In the genomic region with DNA sequence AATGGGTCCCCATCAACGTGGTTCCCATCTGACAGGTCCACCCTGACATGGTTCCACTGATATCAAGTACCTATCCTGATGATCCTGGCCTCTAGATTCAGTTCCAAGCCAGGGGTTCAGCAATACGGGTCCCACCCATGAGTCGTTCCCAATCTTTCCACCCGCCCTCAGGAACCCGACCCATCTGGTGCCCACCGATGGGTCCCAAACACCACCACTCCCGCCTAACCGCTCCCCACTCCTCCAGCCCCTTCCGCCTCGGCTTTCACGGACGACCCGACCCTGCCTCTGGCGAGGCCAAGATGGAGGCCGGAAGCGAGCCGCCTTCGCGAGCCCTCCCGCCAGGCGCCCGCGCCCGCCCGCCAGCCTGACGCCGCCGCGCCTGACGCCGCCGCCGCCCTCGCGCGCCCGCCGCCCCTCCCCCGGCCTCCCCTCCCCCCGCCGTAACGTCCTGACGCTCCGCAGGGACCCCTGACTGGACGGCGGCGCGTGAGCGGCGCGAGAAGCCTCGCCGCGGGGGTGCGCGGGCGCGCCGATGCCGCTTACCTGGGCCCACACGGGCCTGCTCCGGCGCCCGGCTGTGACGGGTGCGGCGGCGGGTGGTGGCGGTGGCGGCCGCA, we compare ENCODE assay signal across 8 mouse cellular contexts. TPM values are rescaled to one million over a fixed set of nuclear protein-coding genes. Genes with fewer than 3 reads are reported as not detected.
DNase-seq lines count a peak whose midpoint lies in the region; ATAC-seq and TF ChIP-seq lines count a peak whose summit lies in the region.

No protein-coding gene starts in this region.

- peak; percentile 81 for DNase-seq in 416B (ENCODE audit: low read depth)
- peak; percentile 90 for DNase-seq in adrenal gland, postnatal 10 days
- peak; percentile 86 for DNase-seq in embryonic facial prominence, embryonic 11.5 days (ENCODE audit: low spot score)
- peak; percentile 95 for DNase-seq in heart, embryonic 10.5 days (ENCODE audit: low spot score)
- peak; percentile 92 for DNase-seq in kidney, postnatal 14 days
- peak; percentile 90 for DNase-seq in stomach, postnatal 0 days (ENCODE audit: low spot score)

- peak overlapping the region; percentile 65 for H3K4me3 ChIP-seq in embryonic facial prominence, embryonic 11.5 days (ENCODE audit: low read depth, low read length)
- H3K4me3 ChIP-seq in heart, embryonic 10.5 days: peak overlapping the region; percentile 69
- peak overlapping the region; percentile 84 for H3K4me3 ChIP-seq in liver, embryonic 16.5 days (ENCODE audit: low read depth, low read length)
- H3K4me3 ChIP-seq in neural tube, embryonic 12.5 days: peak overlapping the region; percentile 66
- peak overlapping the region; percentile 73 for H3K4me3 ChIP-seq in stomach, postnatal 0 days (ENCODE audit: low read depth, low read length)

- peak; percentile 75 for ATAC-seq in embryonic facial prominence, embryonic 11.5 days (replicated peaks; ENCODE audit: insufficient number of reproducible peaks, low FRiP score, low TSS enrichment, low read depth)
- peak; percentile 81 for ATAC-seq in liver, embryonic 16.5 days (ENCODE audit: low read depth)
- peak; percentile 91 for ATAC-seq in neural tube, embryonic 12.5 days (ENCODE audit: low FRiP score, low read depth)
- ATAC-seq in stomach, postnatal 0 days (ENCODE audit: low FRiP score, low TSS enrichment): peak; percentile 89

- TF ChIP-seq CTCF in stomach, postnatal 0 days (IDR thresholded peaks at IDR 0.05; ENCODE audit: low read depth): no peak

- 1% methylated on average over 41 of the region's 71 CpGs for WGBS in embryonic facial prominence, embryonic 11.5 days
- under 1% methylated on average over 59 of the region's 71 CpGs for WGBS in heart, embryonic 10.5 days
- whole genome bisulfite sequencing in liver, embryonic 16.5 days (ENCODE audit: insufficient replicate concordance): under 1% methylated on average over 45 of the region's 71 CpGs
- under 1% methylated on average over 58 of the region's 71 CpGs for WGBS in neural tube, embryonic 12.5 days
- under 1% methylated on average over 34 of the region's 71 CpGs for WGBS in stomach, postnatal 0 days

- no peaks in the 10 kb centered on the region for H3K4me1 ChIP-seq in embryonic facial prominence, embryonic 11.5 days (ENCODE audit: control insufficient read depth, insufficient read depth, low read length)
- H3K4me1 ChIP-seq in heart, embryonic 10.5 days: peaks cover 10% of the 10 kb centered on the region; the same call in 1 of the 2 replicates
- H3K4me1 ChIP-seq in liver, embryonic 16.5 days (ENCODE audit: control insufficient read depth, low read depth, low read length): peaks cover 27% of the 10 kb centered on the region
- H3K4me1 ChIP-seq in neural tube, embryonic 12.5 days: peaks cover 18% of the 10 kb centered on the region
- H3K4me1 ChIP-seq in stomach, postnatal 0 days (replicated peaks; ENCODE audit: control insufficient read depth, insufficient read depth): no peaks in the 10 kb centered on the region

- peak overlapping the region; percentile 44 for H3K4me2 ChIP-seq in embryonic facial prominence, embryonic 11.5 days (ENCODE audit: low read depth, low read length)
- H3K4me2 ChIP-seq in liver, embryonic 16.5 days (ENCODE audit: low read depth, low read length): peak overlapping the region; percentile 64
- peak overlapping the region; percentile 61 for H3K4me2 ChIP-seq in neural tube, embryonic 12.5 days (replicated peaks)
- peak overlapping the region; percentile 62 for H3K4me2 ChIP-seq in stomach, postnatal 0 days (replicated peaks; ENCODE audit: low read depth)

- H3K27me3 ChIP-seq in embryonic facial prominence, embryonic 11.5 days (ENCODE audit: control insufficient read depth, insufficient read depth, low read length): no peaks in the 10 kb centered on the region
- no peaks in the 10 kb centered on the region for H3K27me3 ChIP-seq in heart, embryonic 10.5 days (ENCODE audit: insufficient read depth, poor library complexity, severe bottlenecking)
- no peaks in the 10 kb centered on the region for H3K27me3 ChIP-seq in liver, embryonic 16.5 days (ENCODE audit: control insufficient read depth, insufficient read depth, low read depth, low read length)
- no peaks in the 10 kb centered on the region for H3K27me3 ChIP-seq in neural tube, embryonic 12.5 days (replicated peaks)
- no peaks in the 10 kb centered on the region for H3K27me3 ChIP-seq in stomach, postnatal 0 days (ENCODE audit: control insufficient read depth, insufficient read depth, low read length)

- no peaks in the 10 kb centered on the region; the same call in 1 of the 2 replicates for H3K36me3 ChIP-seq in embryonic facial prominence, embryonic 11.5 days (replicated peaks; ENCODE audit: control insufficient read depth, insufficient read depth, low read depth, low read length)
- H3K36me3 ChIP-seq in heart, embryonic 10.5 days: peaks cover 19% of the 10 kb centered on the region
- peaks cover 5% of the 10 kb centered on the region; the same call in 1 of the 2 replicates for H3K36me3 ChIP-seq in liver, embryonic 16.5 days (ENCODE audit: control insufficient read depth, insufficient read depth)
- peaks cover 12% of the 10 kb centered on the region for H3K36me3 ChIP-seq in neural tube, embryonic 12.5 days
- no peaks in the 10 kb centered on the region for H3K36me3 ChIP-seq in stomach, postnatal 0 days (ENCODE audit: control insufficient read depth, insufficient read depth, low read length)

- H3K9me3 ChIP-seq in embryonic facial prominence, embryonic 11.5 days (replicated peaks; ENCODE audit: control insufficient read depth, low read length): no peaks in the 10 kb centered on the region
- no peaks in the 10 kb centered on the region for H3K9me3 ChIP-seq in heart, embryonic 10.5 days
- H3K9me3 ChIP-seq in liver, embryonic 16.5 days (replicated peaks; ENCODE audit: control insufficient read depth, low read length): no peaks in the 10 kb centered on the region
- no peaks in the 10 kb centered on the region for H3K9me3 ChIP-seq in neural tube, embryonic 12.5 days
- no peaks in the 10 kb centered on the region for H3K9me3 ChIP-seq in stomach, postnatal 0 days (ENCODE audit: control insufficient read depth, low read length)

- H3K9ac ChIP-seq in embryonic facial prominence, embryonic 11.5 days (replicated peaks; ENCODE audit: low read length): peak overlapping the region; percentile 85
- peak overlapping the region; percentile 94 for H3K9ac ChIP-seq in liver, embryonic 16.5 days (ENCODE audit: low read depth, low read length)
- peak overlapping the region; percentile 77 for H3K9ac ChIP-seq in neural tube, embryonic 12.5 days
- H3K9ac ChIP-seq in stomach, postnatal 0 days (ENCODE audit: low read length): peak overlapping the region; percentile 91

- peak overlapping the region; percentile 92 for H3K27ac ChIP-seq in embryonic facial prominence, embryonic 11.5 days (replicated peaks; ENCODE audit: low read depth, low read length)
- H3K27ac ChIP-seq in heart, embryonic 10.5 days: peak overlapping the region; percentile 97
- peak overlapping the region; percentile 95 for H3K27ac ChIP-seq in liver, embryonic 16.5 days (ENCODE audit: low read length)
- H3K27ac ChIP-seq in neural tube, embryonic 12.5 days: peak overlapping the region; percentile 90
- peak overlapping the region; percentile 97 for H3K27ac ChIP-seq in stomach, postnatal 0 days (replicated peaks)

- TF ChIP-seq EP300 in stomach, postnatal 0 days (optimal IDR thresholded peaks at IDR 0.05): no peak

RNA-seq across cellular contexts. Expression of a gene that starts 0.4 kb away (rescaled TPM):
- total RNA-seq in adrenal gland, postnatal 10 days (2021): 10 to 100 TPM; 18.1 to 20.7 TPM
- polyA plus RNA-seq in embryonic facial prominence, embryonic 11.5 days (2014; fragmentation: Nextera tagmentation; extraction: Ambion mirVana): 18.0 and 18.3 TPM in 2 replicates
- 13.1 and 13.2 TPM in 2 replicates for polyA plus RNA-seq in heart, embryonic 10.5 days (2016; fragmentation: Nextera tagmentation; extraction: Ambion mirVana)
- polyA plus RNA-seq in liver, embryonic 16.5 days (2015; fragmentation: Nextera tagmentation; extraction: Ambion mirVana): 9.4 and 9.8 TPM in 2 replicates
- 20.6 and 21.4 TPM in 2 replicates for polyA plus RNA-seq in neural tube, embryonic 12.5 days (2016; fragmentation: Nextera tagmentation; extraction: Ambion mirVana)
- 4.9 and 5.5 TPM in 2 replicates for polyA plus RNA-seq in stomach, postnatal 0 days (2015; fragmentation: Nextera tagmentation; extraction: Ambion mirVana)

RNA-seq across cellular contexts. Expression of a gene that starts 26.9 kb away (rescaled TPM):
- 10 to 100 TPM; 19.1 to 35.7 TPM for total RNA-seq in adrenal gland, postnatal 10 days (2021)
- 79.6 and 98.0 TPM in 2 replicates for polyA plus RNA-seq in embryonic facial prominence, embryonic 11.5 days (2014; fragmentation: Nextera tagmentation; extraction: Ambion mirVana)
- polyA plus RNA-seq in heart, embryonic 10.5 days (2016; fragmentation: Nextera tagmentation; extraction: Ambion mirVana): 0.37 and 1.0 TPM in 2 replicates
- polyA plus RNA-seq in liver, embryonic 16.5 days (2015; fragmentation: Nextera tagmentation; extraction: Ambion mirVana): 0.08 and 0.32 TPM in 2 replicates
- 649 and 671 TPM in 2 replicates for polyA plus RNA-seq in neural tube, embryonic 12.5 days (2016; fragmentation: Nextera tagmentation; extraction: Ambion mirVana)
- 26.3 and 28.9 TPM in 2 replicates for polyA plus RNA-seq in stomach, postnatal 0 days (2015; fragmentation: Nextera tagmentation; extraction: Ambion mirVana)

RNA-seq across cellular contexts. Expression of a gene that starts 32.1 kb away (rescaled TPM):
- 10 to 100 TPM; 33.0 to 50.3 TPM for total RNA-seq in adrenal gland, postnatal 10 days (2021)
- polyA plus RNA-seq in embryonic facial prominence, embryonic 11.5 days (2014; fragmentation: Nextera tagmentation; extraction: Ambion mirVana): 52.5 and 55.9 TPM in 2 replicates
- 46.0 and 50.6 TPM in 2 replicates for polyA plus RNA-seq in heart, embryonic 10.5 days (2016; fragmentation: Nextera tagmentation; extraction: Ambion mirVana)
- 19.7 and 21.0 TPM in 2 replicates for polyA plus RNA-seq in liver, embryonic 16.5 days (2015; fragmentation: Nextera tagmentation; extraction: Ambion mirVana)
- 41.1 and 49.0 TPM in 2 replicates for polyA plus RNA-seq in neural tube, embryonic 12.5 days (2016; fragmentation: Nextera tagmentation; extraction: Ambion mirVana)
- 9.0 and 9.3 TPM in 2 replicates for polyA plus RNA-seq in stomach, postnatal 0 days (2015; fragmentation: Nextera tagmentation; extraction: Ambion mirVana)

RNA-seq across cellular contexts. Expression of a gene that starts 45.6 kb away (rescaled TPM):
- 10 to 100 TPM; 14.8 to 16.3 TPM for total RNA-seq in adrenal gland, postnatal 10 days (2021)
- 0.54 and 0.70 TPM in 2 replicates for polyA plus RNA-seq in embryonic facial prominence, embryonic 11.5 days (2014; fragmentation: Nextera tagmentation; extraction: Ambion mirVana)
- polyA plus RNA-seq in heart, embryonic 10.5 days (2016; fragmentation: Nextera tagmentation; extraction: Ambion mirVana): 1.1 and 1.3 TPM in 2 replicates
- polyA plus RNA-seq in liver, embryonic 16.5 days (2015; fragmentation: Nextera tagmentation; extraction: Ambion mirVana): 2.6 and 3.2 TPM in 2 replicates
- polyA plus RNA-seq in neural tube, embryonic 12.5 days (2016; fragmentation: Nextera tagmentation; extraction: Ambion mirVana): 0.43 and 0.70 TPM in 2 replicates
- 1.6 and 1.7 TPM in 2 replicates for polyA plus RNA-seq in stomach, postnatal 0 days (2015; fragmentation: Nextera tagmentation; extraction: Ambion mirVana)

Comparison
In these comparisons a context has a peak if more than half of its experiments do, and no peak if none do; other contexts are left out.
1. Peak in every context shown above with its lines: DNase-seq, ATAC-seq, H3K4me3 ChIP-seq and H3K27ac ChIP-seq.
2. RNA of a gene that starts 26.9 kb away (polyA plus RNA-seq): 649 to 671 TPM in neural tube, embryonic 12.5 days, 79.6 to 98.0 TPM in embryonic facial prominence, embryonic 11.5 days and 26.3 to 28.9 TPM in stomach, postnatal 0 days; 0.37 to 1.0 TPM in heart, embryonic 10.5 days and 0.08 to 0.32 TPM in liver, embryonic 16.5 days; every median in the first group is over 10 times any median in the second.